Mouse (Mus musculus) thymus, adult 2 months (tissue): ENCODE data around the gene Lmf1.

Experiments used
- CTCF ChIP-seq: fragments of 200-500 bp; IDR thresholded peaks from 2 replicates; pipeline ENCODE4 v1.5.1; 2012; ENCODE audit warnings: mild to moderate bottlenecking, control low read depth, low read length, moderate library complexity, borderline replicate concordance; ENCODE audit not compliant: control insufficient read depth, poor library complexity, insufficient read depth; ENCODE audit errors: extremely low read depth
- POLR2A ChIP-seq: fragments of 200-500 bp; IDR thresholded peaks from 2 replicates; pipeline ENCODE4 v1.6.1; 2012; ENCODE audit warnings: mild to moderate bottlenecking, low read length, control low read depth, moderate library complexity; ENCODE audit not compliant: control insufficient read depth, poor library complexity, insufficient read depth; ENCODE audit errors: extremely low read depth

DNA sequence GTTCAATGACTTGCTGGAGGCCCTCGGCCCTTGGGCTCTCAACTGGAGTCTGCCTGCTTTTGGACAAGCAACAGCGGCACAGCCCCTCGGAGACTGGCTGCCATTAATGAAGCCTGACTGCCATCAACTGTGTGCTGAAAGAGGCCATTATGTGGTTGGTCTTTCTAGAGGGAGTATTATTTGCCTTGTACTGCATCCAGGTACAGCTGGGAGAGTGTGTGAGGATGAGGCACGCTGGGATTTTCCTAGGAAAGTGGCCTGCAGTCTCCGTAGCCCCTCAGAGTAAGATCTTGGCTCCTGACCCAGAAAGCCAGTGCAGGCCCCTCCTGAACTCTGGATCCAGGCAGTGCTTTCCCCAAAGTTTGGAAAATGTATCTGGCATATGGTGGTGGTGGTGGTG is 28.9 kb upstream of the Lmf1 start:
- TF ChIP-seq POLR2A (no peak), CTCF (no peak)
